Mouse (Mus musculus): ENCODE results near the gene Ly6g5c.

The Ly6g5c gene

DNA sequence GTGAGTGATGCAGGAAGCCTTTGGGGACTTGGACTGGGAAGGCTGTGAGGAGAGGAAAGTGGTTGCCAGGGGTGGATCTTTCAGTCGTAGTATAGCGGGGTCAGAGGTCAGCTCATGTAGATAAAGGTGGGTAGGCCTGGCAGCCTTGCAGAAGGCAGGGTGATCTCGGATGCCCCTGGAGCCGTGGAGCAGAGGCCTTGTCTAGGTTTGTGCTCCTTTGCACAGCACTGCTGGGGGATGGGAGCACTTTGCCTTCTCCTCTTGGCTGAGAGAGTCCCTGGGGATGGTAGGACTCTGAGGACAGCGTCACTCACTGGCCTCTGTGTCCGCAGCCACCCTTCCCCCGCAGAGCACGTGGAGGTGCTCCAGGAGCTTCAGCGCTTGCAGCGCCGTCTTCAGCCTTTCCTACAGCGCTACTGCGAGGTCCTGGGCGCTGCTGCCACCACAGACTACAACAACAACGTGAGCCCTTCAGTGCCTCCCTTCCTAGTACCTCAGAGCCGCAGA is 32.5 kb downstream of the Ly6g5c start:
- DNase-seq (ENCODE audit: inconsistent ontology term) = no peak

GRCm38 (mm10) chr17:35141971-35142370 is 33.9 kb downstream of the Ly6g5c start:
- DNase-seq (ENCODE audit: inconsistent ontology term) = no peak

GRCm38 (mm10) chr17:35146139-35146538 is 38.1 kb downstream of the Ly6g5c start:
- no peak for DNase-seq (ENCODE audit: inconsistent ontology term)

GRCm38 (mm10) chr17:35147348-35147747 is 39.3 kb downstream of the Ly6g5c start:
- no peak for DNase-seq (ENCODE audit: inconsistent ontology term)

GRCm38 (mm10) chr17:35147922-35148639 is 40.0 kb downstream of the Ly6g5c start:
- DNase-seq (ENCODE audit: inconsistent ontology term) = no peak

GRCm38 (mm10) chr17:35152121-35152520 is 44.0 kb downstream of the Ly6g5c start:
- no peak for DNase-seq (ENCODE audit: inconsistent ontology term)

GRCm38 (mm10) chr17:35153077-35153476 is 45.0 kb downstream of the Ly6g5c start:
- DNase-seq (ENCODE audit: inconsistent ontology term) = no peak

DNA sequence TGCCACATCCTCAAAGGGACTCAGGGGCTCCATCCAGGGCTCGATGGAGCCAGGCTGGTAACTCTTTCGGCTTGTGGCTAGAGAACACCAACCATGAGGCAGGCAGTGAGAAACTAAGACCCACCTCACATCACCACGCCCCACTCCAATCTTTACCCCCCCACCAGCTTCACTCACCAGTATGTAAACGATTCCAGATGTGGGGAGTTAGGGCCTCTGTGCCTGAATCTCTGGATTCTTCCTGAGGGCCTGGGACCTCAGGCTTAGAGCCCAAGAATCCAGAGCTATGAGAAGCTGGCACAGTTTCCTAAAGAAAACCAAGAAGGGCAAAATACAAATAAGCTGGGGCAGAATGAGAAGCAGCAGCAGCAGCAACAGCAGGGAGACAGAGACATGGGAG is 45.9 kb downstream of the Ly6g5c start:
- no peak for DNase-seq (ENCODE audit: inconsistent ontology term)

DNA sequence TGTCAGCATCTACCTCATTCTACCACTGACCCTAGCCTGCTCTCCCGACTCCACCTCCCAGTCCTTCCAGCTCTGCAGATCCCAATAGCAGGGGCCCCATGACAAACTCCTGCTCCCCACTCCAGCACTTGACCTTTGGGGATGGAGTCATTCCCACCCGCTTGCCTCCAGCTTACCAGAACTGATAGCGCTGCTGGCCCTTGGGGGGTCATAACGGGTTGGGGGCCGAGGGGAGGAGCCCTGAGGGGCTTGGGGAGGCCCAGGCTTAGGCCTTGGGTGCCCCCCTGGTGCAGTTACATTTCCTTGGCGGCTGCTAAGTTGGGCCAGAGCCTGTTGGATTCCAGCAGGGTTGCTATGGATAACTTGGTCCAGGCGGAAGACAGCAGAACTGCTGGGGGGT is 46.5 kb downstream of the Ly6g5c start:
- DNase-seq (ENCODE audit: inconsistent ontology term) = no peak

- DNase-seq (ENCODE audit: inconsistent ontology term) = no peak
Measured at GRCm38 (mm10) chr17:35155451-35155850, 47.4 kb downstream of the Ly6g5c start.

DNA sequence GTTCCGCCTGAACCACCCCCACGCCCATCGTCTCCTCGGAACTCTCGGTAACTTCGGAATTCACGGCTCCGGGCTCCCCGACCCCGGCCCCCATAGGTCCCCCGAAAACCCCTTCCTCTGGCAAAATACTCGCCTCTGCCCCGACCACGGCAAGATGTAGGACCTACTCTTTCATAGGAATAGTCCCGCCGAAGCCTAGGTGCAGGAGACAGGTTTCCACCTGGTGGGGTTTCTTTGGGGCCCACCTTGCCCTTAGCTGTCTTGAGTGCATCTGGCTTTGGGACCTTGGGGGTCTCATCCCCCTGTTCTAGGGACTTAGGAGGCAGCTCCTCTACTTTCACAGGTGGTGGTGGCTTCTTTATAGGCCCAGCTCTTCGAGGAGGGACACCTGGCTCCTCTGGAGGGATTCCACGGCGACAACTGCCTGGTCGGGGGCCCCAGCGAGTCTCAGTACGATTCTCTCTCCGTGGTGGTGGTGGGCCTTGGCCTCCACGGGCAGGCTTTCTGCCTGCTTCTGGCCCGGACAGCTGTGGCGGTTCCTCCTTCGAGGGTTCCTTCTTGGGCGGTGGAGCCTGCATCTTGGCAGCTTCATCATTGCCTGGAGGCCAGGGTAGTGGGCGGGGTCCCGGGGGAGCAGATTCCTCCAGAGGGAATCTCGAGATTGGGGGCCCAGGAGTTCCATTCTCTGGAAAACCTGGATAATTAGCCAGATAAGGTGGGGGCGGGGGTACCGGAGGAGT is 48.6 kb downstream of the Ly6g5c start:
- no peak for DNase-seq (ENCODE audit: inconsistent ontology term)

DNA sequence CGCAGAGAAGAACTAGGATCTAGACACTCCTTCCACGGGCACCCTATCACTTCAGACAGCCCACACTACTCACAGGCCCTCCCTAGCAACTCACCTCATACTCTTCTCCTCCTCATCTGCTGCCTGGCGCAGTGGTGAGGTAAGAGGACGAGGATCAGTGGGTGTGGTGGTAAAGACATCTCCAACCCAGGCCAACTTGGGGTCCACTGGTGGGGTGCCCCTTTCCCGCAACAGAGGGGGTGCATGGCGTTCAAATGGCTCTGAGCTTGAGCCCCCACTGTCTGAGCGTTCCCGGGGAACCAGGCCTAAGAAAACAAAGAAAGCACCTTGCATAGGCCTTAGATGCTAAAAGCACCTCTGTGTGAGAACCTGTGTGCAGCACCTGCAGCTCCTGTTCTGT is 49.2 kb downstream of the Ly6g5c start:
- no peak for DNase-seq (ENCODE audit: inconsistent ontology term)

DNA sequence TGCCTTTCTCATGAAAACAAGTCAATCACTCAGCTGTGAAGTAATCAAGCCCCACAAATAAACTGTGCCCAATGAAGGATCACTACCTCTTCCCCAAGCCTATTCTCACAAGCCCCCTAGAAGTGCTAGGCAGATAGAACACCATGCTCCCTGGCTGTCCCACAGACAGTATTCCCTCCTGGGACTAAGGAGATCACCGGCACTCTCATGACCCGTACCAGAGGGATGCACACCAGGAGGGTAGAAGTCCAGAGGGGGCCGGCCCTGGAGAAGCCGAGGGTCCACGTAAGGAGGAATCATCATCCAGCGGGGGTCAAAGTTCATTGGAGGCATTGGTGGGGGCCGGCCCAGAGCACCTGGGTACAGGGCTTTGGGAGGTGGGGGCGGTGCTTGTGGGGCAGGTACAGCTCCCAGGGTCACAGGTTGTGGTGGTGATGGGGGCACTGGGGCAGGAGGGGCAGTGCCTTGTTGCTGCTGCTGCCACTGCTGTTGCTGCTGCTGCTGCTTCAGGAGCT is 49.6 kb downstream of the Ly6g5c start:
- DNase-seq (ENCODE audit: inconsistent ontology term) = no peak

DNA sequence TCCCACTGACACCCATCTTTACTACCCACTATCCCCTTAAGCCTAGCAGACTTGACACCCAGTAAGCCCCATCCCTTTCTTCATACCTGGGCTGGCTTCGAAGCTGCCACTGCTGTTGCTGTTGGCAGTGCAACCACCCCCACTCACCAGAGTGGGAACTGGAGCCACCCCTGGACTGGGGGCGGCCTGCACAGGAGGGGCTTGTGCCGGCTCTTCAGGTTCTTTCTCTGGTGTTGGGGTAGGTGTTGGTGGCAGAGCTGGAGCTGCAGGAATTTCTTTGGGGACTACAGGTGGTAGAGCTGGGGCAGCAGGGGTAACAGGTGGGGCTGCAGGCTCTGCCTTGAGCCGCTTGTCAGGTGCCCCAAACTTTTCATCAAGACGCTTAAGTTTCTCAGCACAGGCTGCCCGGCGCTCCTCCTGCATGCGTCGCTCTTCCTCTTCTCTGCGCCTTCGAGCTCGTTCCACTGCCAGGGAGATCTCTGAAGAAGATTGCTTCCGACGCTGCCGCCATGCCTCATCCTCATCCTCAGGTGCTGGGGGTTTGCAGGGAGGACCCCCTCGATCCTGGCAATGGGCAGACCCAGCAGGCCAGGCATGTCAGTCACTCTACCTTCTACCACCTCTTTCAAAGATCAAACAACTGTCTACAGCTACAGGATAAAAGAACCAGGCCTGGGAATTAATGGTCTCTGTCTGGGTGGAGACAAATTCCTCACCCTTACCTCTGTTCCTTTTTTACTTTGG is 50.9 kb downstream of the Ly6g5c start:
- DNase-seq (ENCODE audit: inconsistent ontology term) = no peak

GRCm38 (mm10) chr17:35159638-35160037 is 51.6 kb downstream of the Ly6g5c start:
- no peak for DNase-seq (ENCODE audit: inconsistent ontology term)

DNA sequence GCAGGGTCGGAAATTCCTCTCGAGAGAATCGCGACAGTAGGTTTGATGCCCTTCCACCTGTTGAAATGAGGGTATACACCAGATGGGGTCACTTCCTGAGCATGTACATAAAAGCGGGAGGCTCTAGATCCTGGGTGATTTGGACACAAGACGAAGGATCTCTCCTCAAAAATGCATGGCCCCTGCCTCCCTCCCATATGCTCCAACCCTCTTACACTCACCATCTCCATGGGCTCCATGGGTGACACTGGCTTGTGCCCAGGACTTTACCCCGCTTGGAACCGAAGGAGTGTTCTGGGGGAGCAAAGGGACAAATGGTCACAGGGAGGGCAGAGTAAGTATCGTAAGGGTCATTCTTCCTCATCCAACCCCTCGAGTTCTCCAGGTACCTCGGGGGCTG is 53.3 kb downstream of the Ly6g5c start:
- no peak for DNase-seq (ENCODE audit: inconsistent ontology term)
